Mouse (Mus musculus) hematopoietic stem cell, adult 5-6 weeks (primary cell): ENCODE results near the gene Ralgps1. TPM values are rescaled to one million over a fixed set of nuclear protein-coding genes. Genes with fewer than 3 reads are reported as not detected.

Source experiments
- ATAC-seq, 2 experiments: fragments of 125-278 bp in 1 of 2; replicated peaks in 1 of 2; 2 replicates each; pipeline ENCODE4 v1.8.0; 2016 to 2017; ENCODE audit warnings: inconsistent platforms in 2 of 2, mild to moderate bottlenecking in 2 of 2, moderate number of reproducible peaks in 2 of 2, low read depth in 1 of 2, moderate TSS enrichment in 1 of 2; ENCODE audit not compliant: low FRiP score in 2 of 2, poor library complexity in 2 of 2, severe bottlenecking in 2 of 2, insufficient read depth in 1 of 2, low TSS enrichment in 1 of 2
- total RNA-seq: library from RNA; stranded (forward); fragments of 172-1452, 232-1000 nt; gene quantifications from 2 replicates; pipeline ENCODE4 v1.2.3, GENCODE M21; 2017

Gene Ralgps1
- 3.8 and 6.6 TPM in 2 replicates for total RNA-seq

DNA sequence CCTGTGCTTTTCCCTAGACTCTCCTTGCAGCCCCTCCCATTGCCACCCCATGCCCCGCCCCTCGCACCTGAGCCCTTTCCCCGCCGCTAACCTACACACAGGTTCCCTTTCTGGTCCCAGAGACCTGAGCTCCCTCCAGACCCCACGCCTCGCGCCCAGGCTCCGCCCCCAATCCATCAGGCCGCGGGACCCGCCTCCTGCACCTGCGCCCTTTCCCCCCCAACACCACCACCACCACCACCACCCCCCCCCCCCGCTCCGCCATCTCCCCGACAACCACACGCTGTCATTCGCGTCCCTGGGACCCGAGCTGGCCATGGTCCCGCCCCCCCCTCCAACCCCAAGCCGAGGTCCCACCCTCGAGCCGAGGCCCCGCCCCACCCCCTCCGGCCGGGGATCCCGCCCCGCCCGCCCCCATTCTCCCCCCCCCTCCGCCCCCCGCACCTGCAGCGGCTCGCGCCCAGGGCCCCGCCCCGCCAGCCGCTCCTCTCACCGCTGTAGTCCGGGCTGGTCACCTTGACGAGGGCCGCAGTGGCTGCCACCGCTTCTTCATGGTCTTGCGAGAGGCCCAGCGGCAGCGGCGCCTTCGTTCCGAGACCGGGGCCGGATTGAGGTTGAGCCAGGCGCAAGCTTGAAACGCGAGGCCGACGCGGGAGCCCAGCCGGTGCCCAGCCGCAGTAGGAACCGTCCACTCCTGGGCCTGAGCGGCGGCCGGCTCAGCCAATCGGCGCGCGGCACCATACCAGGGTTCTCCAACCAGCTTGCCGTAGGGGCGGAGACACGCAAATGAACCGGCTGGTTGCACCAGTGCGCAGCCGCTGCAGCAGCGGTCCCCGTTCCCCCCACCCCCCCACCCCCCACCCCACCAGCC lies at the start of gene Ralgps1:
Gene Ralgps1, minus strand, starts transcription at position 710 of the 871 bp plus-strand sequence.
- peak; percentile 97 to 98 for ATAC-seq

DNA sequence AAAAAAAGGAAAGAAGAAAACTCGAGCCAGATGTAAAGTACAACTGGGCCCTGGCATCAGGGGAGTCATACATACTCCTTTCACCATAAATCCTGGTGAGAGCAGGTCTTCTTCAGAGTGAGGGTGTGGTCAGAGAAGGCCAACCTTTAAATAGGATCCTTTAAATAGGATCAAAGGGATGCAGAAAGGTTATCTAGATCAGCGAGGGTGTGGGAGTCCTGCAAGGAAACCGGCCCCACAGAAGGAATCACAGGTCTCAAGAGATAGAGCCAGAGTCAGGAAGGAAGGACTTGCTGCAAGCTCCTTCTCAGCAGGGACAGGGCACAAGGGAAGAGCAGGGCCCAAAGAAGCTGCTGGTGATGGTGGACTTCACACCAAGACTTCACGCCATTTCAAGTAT lies 46.2 kb upstream of the Ralgps1 start:
- ATAC-seq, result no peak

DNA sequence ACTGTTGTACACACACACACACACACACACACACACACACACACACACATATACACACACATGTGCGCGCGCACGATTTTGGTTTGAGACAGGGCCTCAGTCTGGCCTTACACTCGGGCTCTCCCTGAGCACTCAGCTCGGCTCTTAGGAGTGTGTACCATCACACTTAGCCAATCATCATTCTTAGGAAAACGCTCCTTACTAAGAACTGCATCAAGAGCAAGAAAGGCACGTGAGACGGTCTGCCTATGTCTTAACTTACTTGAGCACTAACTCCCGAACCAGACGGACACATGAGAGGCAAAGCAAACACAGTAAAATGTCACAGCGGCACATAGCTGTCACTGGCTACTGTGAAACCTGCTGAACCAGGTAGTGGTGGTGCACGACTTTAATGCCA lies 42.7 kb upstream of the Ralgps1 start:
- ATAC-seq, result no peak

DNA sequence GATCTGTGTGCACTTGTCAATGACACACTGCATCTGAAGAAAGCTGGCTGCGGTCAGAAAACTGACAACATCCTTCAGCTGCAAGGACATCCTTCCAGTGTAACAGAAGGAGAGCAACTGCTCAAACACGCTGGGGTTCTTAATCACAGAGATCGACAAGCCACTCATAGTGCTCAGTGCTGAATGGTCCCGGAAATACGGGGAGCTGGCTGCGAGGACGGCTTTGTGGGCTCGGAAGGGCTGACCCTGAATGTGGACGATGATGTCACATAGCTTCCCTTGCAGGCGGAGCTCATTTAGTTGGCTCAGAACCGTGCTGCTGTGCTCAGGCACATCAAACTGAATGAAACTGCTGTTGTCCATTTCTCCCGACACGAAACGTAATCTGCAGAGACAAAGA lies 40.8 kb upstream of the Ralgps1 start:
- no peak for ATAC-seq

DNA sequence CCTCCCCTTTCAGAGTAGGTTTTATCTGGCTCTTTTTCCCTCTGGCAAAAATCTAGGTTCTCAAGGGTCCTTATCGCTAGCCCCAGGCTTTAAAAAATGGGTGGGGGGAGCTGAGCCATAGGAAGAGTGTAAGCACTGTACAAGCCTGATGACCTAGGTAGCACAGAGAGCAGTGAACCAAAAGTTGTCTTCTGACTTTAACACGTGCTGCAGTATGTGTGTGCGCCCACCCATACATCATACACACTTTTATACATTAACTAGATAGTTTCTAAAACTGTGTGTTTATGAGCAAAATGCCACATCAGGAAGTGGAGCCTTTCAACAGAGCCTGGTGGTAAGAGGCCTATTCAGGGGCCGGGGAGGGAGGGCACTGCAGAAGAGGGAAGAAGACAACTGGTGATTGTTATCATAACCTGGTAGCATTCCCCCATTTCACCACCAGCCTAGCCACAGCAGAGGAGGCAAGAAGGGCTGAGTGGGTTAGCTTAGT lies 32.3 kb upstream of the Ralgps1 start:
- ATAC-seq, result peak; percentile 51 to 59; a peak in 3 of 4 replicates

DNA sequence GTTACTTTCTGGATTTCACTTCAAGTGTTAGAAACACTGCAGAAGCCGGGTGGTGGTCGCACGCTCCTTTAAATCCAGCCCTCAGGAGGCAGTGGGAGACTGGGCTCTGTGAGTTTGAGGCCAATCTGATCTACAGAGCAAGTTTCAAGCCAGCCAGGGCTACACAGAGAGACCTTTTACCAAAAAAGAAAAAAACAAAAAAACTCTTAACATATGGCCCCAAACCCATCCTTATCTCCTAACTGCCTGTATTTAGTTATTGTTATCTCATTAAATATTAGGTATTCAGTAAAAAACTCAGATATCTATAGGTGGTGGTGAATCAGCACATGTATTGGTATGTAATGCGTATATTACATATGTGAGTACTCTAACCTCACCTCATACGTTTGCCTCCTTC lies 31.4 kb upstream of the Ralgps1 start:
- ATAC-seq, result no peak

DNA sequence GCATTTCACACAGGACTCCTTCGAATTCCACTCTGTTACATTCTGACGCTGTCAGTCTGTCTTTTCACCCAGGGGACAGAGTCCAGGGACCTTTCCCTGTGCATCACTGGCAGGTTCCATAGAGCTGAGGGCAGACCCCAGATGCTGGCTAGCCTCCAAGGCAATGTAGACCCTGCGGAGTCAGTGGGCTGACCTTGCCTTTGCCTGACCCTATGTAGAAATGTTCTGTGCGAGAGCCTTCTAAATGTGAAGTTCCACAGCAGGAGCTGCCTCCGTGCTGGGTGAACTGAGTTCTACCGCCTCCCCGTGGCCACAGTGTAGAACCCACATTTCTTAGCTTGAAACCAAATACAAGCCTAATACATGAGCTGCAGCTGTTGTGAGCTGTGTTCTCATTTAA lies 30.9 kb upstream of the Ralgps1 start:
- peak; percentile 29 to 51; a peak in 1 of 4 replicates for ATAC-seq

DNA sequence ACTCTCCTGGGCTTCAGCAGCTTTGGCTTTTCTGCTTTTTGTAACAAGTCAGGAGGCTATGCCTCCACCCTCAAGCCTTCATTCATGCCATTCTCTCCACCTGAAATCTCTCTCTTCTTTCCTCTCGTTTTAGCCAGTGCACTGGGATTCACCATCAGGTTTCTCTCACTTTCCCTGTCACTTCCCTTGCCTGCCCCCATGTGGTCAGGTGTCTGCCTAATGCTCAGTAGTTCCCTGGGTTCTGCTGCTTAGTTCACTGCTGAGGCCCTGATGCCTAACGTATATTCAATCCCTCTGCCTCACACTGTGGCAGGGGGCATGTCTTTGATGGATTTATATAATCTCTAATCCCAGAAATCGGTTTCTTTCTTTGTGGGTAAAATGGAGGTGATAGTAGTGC lies 29.9 kb upstream of the Ralgps1 start:
- ATAC-seq, result 0 out of 4 replicates have a peak, but pooled peaks of 1 of the 2 experiments have one; percentile 5

DNA sequence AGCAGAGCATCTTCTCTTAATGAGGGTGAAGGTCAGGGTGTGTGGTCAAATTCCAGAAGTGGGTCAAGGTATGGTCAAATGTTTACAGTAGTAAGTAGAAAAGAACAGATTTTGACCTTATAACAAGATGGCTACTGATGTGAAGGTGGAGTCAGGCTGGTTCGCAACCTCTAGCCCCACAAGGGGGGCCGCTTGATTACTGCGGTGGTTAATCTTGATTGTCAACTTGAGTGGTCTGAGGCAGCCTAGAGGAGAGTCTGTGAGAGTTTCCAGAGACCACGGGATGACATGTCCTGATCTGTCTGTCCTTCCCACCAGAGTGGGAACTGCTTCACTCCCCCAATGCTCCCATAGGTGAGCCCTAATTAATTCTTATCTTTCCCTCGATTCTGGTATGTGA lies 29.3 kb upstream of the Ralgps1 start:
- no peak for ATAC-seq

DNA sequence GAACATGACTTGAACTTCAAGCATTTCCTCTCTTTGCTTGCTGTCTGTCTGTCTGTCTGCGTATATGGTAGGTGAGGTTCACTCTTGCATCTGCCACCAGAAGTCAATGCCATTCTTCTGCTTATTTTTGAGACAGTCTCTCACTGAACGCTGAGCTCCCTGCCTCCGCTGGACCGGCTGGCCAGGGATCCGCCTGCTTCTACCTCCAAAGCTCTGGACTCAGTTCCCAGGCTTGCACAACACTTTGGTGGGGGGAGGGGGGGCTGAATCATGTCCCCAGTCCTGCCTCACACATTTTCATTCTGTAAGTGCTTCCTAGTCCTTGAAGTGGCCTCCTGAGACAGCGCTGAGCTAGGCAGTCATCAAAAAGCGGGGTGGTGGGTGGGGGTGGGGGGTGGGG lies 27.8 kb upstream of the Ralgps1 start:
- ATAC-seq, result no peak

DNA sequence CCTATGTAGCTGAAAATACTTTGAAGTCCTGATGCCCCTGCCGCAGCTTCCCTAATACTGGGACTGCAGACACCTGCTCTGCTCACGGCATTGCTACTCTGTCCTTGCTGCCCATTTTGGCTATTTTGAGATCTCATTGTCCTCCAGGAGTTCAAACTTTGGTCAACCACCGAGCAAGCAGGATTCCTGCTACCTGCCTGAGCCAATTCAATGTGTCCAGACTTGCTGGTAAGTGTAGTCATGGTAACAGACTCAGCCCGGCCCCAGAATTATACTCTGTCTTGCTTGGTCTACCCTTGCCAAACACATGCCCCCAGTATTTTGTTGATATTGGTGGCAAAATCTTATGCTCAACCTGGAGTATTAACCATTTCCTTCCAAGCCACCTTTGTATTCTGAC lies 25.8 kb upstream of the Ralgps1 start:
- ATAC-seq, result no peak

DNA sequence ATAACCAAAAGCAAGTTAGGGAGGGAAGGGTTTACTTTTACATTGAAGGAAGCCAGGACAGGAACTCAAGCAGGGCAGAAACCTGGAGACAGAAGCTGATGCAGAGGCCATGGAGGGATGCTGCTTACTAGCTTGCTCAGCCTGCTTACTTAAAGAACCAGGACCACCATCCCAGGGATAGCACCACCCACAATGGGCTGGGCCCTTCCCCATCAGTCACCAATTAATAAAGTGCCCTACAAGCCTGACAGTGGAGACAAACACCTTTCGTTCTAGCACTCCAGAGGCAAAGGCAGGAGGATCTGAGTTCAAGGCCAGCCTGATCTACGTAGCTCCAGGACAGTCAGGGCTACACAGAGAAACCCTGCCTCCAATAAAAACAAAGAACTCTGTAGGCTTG lies 23.8 kb upstream of the Ralgps1 start:
- ATAC-seq, result no peak

DNA sequence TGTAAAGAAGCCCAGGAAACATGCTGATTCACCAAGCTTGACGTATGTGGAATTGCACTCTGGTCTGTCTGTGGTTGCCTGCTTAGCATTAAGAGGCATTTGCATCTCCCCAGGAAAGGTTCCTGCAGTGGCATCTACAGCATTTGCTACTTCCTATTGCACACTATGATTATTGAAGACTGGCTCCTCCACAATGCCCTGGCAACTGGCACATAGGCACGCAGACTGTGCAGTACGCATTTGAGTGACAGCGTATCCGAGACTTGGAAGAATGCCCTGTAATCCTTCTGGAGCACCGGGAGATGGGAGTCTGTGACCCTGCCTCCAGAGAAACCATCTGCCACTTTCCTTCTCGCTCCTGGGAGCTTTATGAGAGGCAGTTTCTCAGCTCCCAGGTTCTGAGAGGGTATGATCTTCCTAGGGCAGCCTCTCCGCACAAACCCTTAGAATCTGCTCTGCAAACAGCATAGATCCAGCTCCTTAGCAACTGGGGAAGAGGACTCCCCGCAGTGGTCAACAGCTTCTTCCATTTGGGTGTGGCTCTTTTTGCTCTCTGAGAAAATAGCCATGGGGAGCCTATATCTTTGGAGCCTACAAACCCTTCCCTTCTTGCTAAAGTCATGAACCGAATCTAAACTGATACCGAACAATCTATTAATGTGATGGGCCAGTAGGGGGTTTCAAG lies 22.8 kb upstream of the Ralgps1 start:
- no peak for ATAC-seq

DNA sequence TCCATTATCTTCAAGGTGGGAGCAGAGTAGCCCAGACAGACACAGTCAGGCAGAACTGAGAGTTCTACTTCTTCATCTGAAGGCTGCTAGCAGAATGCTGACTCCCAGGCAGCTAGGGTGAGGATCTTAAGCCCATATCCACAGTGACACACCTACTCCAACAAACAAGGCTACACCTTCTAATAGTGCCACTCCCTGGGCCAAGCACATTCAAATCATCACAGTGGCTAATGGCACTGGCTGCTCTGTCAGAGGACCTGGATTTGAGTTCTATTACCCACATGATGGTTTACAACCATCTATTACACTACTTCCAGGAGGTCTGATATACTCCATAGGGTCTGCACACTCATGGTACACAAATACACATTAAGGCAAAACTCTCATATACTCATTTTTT lies 21.7 kb upstream of the Ralgps1 start:
- ATAC-seq, result no peak

DNA sequence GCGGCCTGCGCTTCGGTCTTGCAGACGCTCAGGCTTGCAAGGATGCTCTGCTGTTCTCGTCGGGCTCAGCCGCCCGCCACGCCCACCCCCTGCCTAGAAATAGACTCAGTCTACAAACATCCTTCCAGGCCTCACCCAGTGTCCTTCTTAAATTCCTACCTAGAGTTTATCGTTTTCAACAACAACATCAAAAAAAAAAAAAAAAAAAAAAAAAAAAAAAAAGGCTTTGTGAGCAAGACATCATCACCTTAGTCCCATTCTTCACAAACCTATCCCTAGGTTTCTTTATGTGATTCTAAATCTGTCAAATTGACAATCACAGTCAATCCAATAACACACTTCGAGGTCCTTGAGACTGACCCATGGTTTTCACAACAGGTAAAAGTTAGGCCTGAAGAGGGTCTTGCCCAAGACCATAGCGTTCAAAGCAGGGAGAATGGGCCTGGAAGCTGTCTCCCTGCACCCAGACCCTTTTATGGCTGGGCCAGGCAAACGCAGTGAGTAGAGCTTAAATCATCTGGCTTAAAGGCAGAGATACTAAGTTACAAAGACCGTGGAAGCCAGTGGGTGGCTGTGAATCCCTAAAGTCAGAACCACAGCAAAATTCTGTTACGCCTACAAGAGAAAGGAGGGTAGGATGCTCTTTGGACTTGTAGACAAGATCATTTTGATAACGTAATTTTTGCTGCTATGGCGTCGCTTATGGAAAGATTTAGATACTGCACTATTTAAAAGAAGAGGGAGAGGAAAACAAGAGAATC lies 542 bp upstream of the Ralgps1 start:
- ATAC-seq, result no peak

DNA sequence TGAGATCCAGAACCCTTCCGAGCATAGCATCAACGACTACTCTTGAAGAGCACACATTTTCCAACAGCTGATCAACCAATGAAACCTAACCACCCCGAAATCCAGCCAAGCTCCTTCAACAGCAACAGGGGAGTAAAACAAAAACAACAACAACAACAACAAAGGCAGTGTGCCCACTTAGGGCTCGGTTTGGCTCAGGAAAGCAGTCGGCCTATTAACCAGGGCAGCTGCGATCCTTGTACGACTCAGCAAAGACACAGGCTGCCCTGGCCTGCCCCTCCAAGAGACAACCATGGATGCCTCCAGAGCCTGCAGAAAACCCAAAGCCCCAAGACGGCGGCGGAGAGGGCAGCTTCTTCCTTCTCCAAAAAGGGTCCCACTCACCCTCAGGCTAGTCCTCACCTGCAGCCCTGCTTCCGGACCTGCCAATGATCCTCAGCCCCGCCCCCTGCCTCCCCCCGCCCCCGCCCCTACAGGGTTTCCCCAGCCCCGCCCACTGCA lies 960 bp downstream of the Ralgps1 start:
- ATAC-seq, result 0 out of 4 replicates have a peak, but pooled peaks of 1 of the 2 experiments have one; percentile 22

DNA sequence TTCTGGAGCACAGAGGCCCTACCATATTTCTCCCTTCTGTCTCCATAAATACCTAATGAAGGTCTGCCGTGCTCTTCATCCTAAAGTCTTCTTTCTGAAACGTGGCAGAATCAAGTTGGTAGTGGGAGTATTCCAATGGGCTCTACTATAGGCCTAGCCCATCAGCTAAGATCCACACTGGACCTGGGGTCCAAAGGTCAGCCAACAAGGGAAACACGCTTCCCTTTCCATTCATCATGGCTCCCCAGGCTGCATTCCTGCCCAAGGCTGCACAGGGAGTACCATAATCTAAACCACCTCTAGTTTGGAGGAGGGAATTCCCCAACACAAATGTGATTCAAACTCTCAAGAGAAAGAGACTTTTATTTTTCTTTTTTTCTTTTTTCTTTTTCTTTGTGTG lies 1.8 kb downstream of the Ralgps1 start:
- ATAC-seq, result no peak

DNA sequence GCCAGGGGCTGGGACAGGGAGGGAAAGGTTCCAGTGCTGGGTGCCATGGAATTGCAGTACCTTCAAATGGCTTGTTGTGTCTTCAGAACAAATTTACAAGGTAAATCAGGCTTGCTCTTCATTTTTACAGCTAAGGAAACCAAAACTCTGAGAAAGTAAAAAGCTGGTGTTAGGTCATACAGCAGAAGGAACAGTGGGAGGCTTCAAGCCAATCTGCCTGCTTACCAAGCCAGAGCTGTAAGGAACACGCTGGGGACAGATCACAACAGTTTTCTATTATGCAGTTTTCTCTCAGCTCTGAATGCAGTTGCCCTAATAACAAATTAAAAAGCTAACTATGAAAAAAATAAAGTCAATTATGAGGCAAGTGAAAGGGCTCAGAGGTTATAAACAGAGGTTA lies 2.8 kb downstream of the Ralgps1 start:
- no peak for ATAC-seq
